Mouse (Mus musculus) lung, postnatal 0 days (tissue): ENCODE data around the gene B9d2. TPM values are rescaled to one million over a fixed set of nuclear protein-coding genes. Genes with fewer than 3 reads are reported as not detected.

ENCODE experiments used
- ATAC-seq: fragments of 200-750 bp; cut with Nextera tagmentation; 2 replicates; pipeline ENCODE4 v1.8.0; 2017; ENCODE audit warnings: moderate library complexity
- DNase-seq: peaks from one replicate; pipeline ENCODE4 v3.0.0-alpha.2; 2016; ENCODE audit warnings: low spot score
- H3K27ac ChIP-seq: fragments of 300-500 bp; sonication (generic); 2 replicates; pipeline ENCODE4 v1.5.1; 2014; ENCODE audit warnings: antibody characterized with exemption, mild to moderate bottlenecking, low read length, mixed read lengths
- H3K27me3 ChIP-seq: fragments of 300-500 bp; sonication (generic); replicated peaks from 2 replicates; pipeline ENCODE4 v1.6.1; 2014; ENCODE audit warnings: low read length, mixed read lengths; ENCODE audit not compliant: insufficient read depth
- H3K36me3 ChIP-seq: fragments of 300-500 bp; sonication (generic); 2 replicates; pipeline ENCODE4 v1.6.1; 2014; ENCODE audit warnings: low read length, mixed read lengths; ENCODE audit not compliant: insufficient read depth
- H3K4me1 ChIP-seq: fragments of 300-500 bp; sonication (generic); 2 replicates; pipeline ENCODE4 v1.6.1; 2014; ENCODE audit warnings: antibody characterized with exemption, low read depth, low read length, mixed read lengths; ENCODE audit not compliant: insufficient read depth
- H3K4me2 ChIP-seq: fragments of 300-500 bp; sonication (generic); replicated peaks from 2 replicates; pipeline ENCODE4 v1.6.1; 2014; ENCODE audit warnings: low read depth, mild to moderate bottlenecking, low read length, moderate library complexity, mixed read lengths
- H3K4me3 ChIP-seq: fragments of 300-500 bp; sonication (generic); 2 replicates; pipeline ENCODE4 v1.5.1; 2014; ENCODE audit warnings: low read depth, low read length
- H3K9ac ChIP-seq: fragments of 300-500 bp; sonication (generic); replicated peaks from 2 replicates; pipeline ENCODE4 v1.6.1; 2014; ENCODE audit warnings: low read depth, mild to moderate bottlenecking
- H3K9me3 ChIP-seq: fragments of 300-500 bp; sonication (generic); 2 replicates; pipeline ENCODE4 v1.6.1; 2016; ENCODE audit warnings: low read length, mixed read lengths
- CTCF ChIP-seq: IDR thresholded peaks from 2 replicates; pipeline ENCODE4 v1.5.1; 2016; ENCODE audit warnings: antibody characterized with exemption, mild to moderate bottlenecking
- EP300 ChIP-seq: IDR thresholded peaks from 2 replicates; pipeline ENCODE4 v1.6.1; 2016; ENCODE audit warnings: antibody characterized with exemption, mild to moderate bottlenecking, control low read depth
- WGBS: fragments of 180-500 bp; shearing (Covaris S2); extraction: QIAGEN DNeasy Blood & Tissue Kit; methylation state at CpG from one replicate; pipeline ENCODE4 v1.1.7; 2014; 5-methylcytosine and 5-hydroxymethylcytosine counted together
- polyA plus RNA-seq: library from polyadenylated mRNA; unstranded; fragments of >200 nt; fragmentation: Nextera tagmentation; extraction: Ambion mirVana; gene quantifications from 2 replicates; pipeline ENCODE4 v1.2.1, GENCODE M21; 2015

The B9d2 gene
- polyA plus RNA-seq, 1 experiment from 2014 or later = 28.8 TPM

DNA sequence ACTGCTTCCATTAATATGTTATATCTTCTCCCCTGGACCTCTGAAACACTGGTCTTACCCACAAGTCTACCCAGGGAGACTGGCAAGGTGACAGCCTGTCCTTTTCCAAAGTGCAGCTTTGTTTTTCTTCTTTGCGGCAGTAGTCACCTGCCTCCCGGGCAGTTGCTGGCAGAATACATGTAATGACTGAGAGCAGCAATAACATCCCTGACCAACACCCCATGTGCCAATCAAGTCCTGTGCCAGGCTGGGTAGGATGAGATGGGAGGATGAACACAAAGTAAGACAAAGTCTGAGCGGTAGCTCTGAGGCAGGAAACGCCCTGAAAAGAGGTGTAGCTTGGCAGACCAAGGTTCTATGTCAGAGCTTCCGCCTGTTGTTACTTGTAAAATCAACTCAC is 47.2 kb downstream of the B9d2 start:
- H3K27ac ChIP-seq = no peak overlapping the region
- peaks cover 73% of the 10 kb centered on the region for H3K36me3 ChIP-seq
- no peaks in the 10 kb centered on the region for H3K27me3 ChIP-seq
- ATAC-seq (no peak), DNase-seq (no peak)
- H3K9ac ChIP-seq = no peak overlapping the region
- H3K4me2 ChIP-seq = no peak overlapping the region
- 92% methylated on average over 5 of the region's 5 CpGs for WGBS
- no peaks in the 10 kb centered on the region for H3K4me1 ChIP-seq
- TF ChIP-seq CTCF (no peak), EP300 (no peak)
- H3K4me3 ChIP-seq = no peak overlapping the region
- no peaks in the 10 kb centered on the region for H3K9me3 ChIP-seq

DNA sequence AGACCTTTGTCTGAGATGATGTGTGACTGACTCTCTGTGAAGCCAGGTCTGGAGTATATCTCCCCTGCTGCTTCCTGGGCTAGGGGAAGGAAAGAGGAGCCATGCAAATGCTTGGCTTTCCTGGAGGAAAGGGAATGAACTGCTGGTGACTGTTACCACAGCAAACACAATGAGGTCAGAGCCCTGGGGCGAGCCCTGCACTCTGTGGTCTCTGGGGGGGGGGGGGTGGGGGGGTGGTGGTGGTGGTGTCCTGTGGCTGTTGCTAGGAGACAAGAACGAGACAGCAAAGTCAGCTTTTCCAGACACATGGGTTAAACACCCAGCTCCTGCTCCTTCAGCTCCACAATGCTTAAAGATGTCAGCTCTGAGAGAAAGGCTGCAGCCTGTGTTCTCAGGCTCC is 48.8 kb downstream of the B9d2 start:
- H3K4me2 ChIP-seq = no peak overlapping the region
- no peak for TF ChIP-seq CTCF
- no peak for TF ChIP-seq EP300
- DNase-seq (no peak), ATAC-seq (no peak; the same call in 1 of the 2 replicates)
- 60% methylated on average over 2 of the region's 2 CpGs for WGBS
- no peak overlapping the region for H3K27ac ChIP-seq
- no peaks in the 10 kb centered on the region for H3K4me1 ChIP-seq
- H3K4me3 ChIP-seq = no peak overlapping the region
- no peaks in the 10 kb centered on the region for H3K9me3 ChIP-seq
- H3K27me3 ChIP-seq = no peaks in the 10 kb centered on the region
- H3K9ac ChIP-seq = no peak overlapping the region
- H3K36me3 ChIP-seq = peaks cover 73% of the 10 kb centered on the region

DNA sequence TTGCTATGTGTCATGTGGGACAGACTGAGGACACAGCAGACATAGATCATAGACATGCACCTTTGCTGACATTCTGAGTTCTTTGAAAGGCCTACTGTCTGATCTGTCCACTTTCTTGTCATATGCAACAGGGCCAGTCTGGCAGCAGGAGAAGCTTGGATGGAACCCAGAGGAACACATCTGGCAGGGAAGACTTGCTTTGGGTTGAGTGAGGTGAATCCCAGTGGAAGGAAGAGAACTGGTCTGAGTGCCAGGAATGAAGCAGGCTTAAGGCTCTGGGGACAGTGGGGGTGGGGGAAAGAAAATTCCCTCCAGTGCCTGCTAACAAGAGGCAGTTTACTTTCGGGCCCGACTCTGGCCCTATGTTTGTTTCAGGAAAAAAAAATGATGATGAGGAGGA is 49.3 kb downstream of the B9d2 start:
- Histone ChIP-seq H3K27me3 (no peaks in the 10 kb centered on the region), H3K9me3 (no peaks in the 10 kb centered on the region), H3K4me3 (no peak overlapping the region), H3K9ac (no peak overlapping the region), H3K4me1 (no peaks in the 10 kb centered on the region), H3K4me2 (no peak overlapping the region), H3K27ac (no peak overlapping the region), H3K36me3 (peaks cover 70% of the 10 kb centered on the region)
- DNase-seq = no peak
- 86% methylated on average over 2 of the region's 2 CpGs for WGBS
- no peak for TF ChIP-seq CTCF
- TF ChIP-seq EP300 = no peak
- ATAC-seq = no peak

DNA sequence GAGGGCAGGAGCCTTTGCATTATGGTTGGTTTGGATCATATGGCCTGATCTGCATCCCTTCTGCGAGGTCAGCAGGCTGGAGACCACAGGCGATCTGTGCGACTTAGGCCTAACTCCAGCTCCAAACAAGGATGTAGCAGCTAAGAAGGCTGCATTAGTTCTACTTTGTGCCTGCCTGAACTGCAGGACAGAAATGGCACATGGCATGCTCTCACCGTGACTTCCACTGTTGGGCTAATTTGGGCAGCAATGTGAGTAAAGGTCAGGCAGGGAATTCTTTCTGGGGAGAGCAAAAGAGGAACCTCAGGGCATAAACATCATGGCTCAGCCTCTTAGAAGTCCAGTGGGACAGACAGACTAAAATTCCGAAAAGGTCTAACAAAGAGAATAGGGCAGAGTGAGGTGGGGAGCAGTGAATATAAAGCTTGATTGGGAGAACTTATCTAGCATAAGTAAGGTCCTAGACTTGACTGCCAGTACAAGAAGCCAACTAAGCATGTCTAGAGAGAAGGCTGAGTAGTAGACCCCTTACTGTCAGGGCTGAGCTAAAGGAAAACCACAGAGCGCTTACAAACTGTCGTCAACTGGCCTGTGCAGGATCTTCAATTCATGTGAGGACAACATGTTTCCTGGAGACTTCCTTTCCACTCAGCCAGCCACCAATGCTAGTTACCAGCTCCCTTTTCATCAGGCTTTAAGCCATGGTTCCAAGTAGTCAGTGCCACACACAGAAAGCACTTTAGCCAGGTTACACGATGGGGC is 50.9 kb downstream of the B9d2 start:
- no peaks in the 10 kb centered on the region for H3K9me3 ChIP-seq
- H3K36me3 ChIP-seq = peaks cover 64% of the 10 kb centered on the region
- H3K4me2 ChIP-seq = no peak overlapping the region
- H3K9ac ChIP-seq = no peak overlapping the region
- no peak for TF ChIP-seq CTCF
- no peak for TF ChIP-seq EP300
- ATAC-seq (no peak), DNase-seq (no peak)
- H3K4me1 ChIP-seq = no peaks in the 10 kb centered on the region
- WGBS = 90% methylated on average over 8 of the region's 8 CpGs
- no peak overlapping the region for H3K4me3 ChIP-seq
- no peaks in the 10 kb centered on the region for H3K27me3 ChIP-seq
- H3K27ac ChIP-seq = no peak overlapping the region

DNA sequence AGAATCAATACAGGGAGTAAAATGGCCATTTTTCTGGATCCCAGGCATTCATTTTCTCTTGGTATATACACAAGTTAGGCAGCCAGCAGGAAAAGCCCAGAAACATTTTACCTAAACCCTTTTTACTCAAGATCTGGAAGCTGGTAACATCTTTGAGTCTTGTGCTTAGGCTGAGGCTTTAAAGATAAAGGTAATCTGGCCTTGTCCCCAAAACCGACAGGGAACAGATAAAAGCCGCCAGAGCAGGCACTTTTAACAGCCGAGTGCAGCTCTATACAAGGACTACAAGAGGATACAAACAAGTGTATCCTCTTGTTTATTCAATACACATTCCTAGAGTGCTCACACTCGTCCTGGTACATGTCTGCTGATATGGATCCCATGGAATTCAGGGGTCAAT is 54.4 kb downstream of the B9d2 start:
- 45% methylated on average over 4 of the region's 4 CpGs for WGBS
- ATAC-seq (no peak), DNase-seq (no peak)
- H3K9me3 ChIP-seq = no peaks in the 10 kb centered on the region
- no peaks in the 10 kb centered on the region for H3K27me3 ChIP-seq
- H3K9ac ChIP-seq = no peak overlapping the region
- no peaks in the 10 kb centered on the region for H3K4me1 ChIP-seq
- no peak for TF ChIP-seq EP300
- no peak overlapping the region for H3K27ac ChIP-seq
- no peak overlapping the region for H3K4me3 ChIP-seq
- H3K36me3 ChIP-seq = peaks cover 57% of the 10 kb centered on the region
- no peak overlapping the region for H3K4me2 ChIP-seq

Other genes starting within 250 kb of the B9d2 start
- gene Ceacam1, start 203.2 kb upstream of the B9d2 start, polyA plus RNA-seq = 21.7 and 23.5 TPM in 2 replicates
- gene Ceacam2, start 140.9 kb upstream of the B9d2 start, polyA plus RNA-seq = not detected in 2 replicates
- not detected in 2 replicates for gene Erich4, start 64.9 kb upstream of the B9d2 start, polyA plus RNA-seq
- 20.0 and 22.5 TPM in 2 replicates for gene Dmac2, start 61.4 kb upstream of the B9d2 start, polyA plus RNA-seq
- gene B3gnt8, start 54.1 kb upstream of the B9d2 start, polyA plus RNA-seq = 10.1 and 10.9 TPM in 2 replicates
- 61.8 and 71.7 TPM in 2 replicates for gene Bckdha, start 21.8 kb upstream of the B9d2 start, polyA plus RNA-seq
- gene Exosc5, start 21.6 kb upstream of the B9d2 start, polyA plus RNA-seq = 46.7 and 49.7 TPM in 2 replicates
- gene Tmem91, start 5.6 kb upstream of the B9d2 start, polyA plus RNA-seq = 1.2 and 2.0 TPM in 2 replicates
- gene Tgfb1, start 6.2 kb downstream of the B9d2 start, polyA plus RNA-seq = 6.6 and 9.0 TPM in 2 replicates
- gene Ccdc97, start 38.3 kb downstream of the B9d2 start, polyA plus RNA-seq = 9.8 and 12.1 TPM in 2 replicates
- gene Hnrnpul1, start 74.0 kb downstream of the B9d2 start, polyA plus RNA-seq = 32.4 and 34.5 TPM in 2 replicates
- gene Axl, start 107.9 kb downstream of the B9d2 start, polyA plus RNA-seq = 74.6 and 81.6 TPM in 2 replicates
- 51.9 and 53.1 TPM in 2 replicates for gene Cyp2s1, start 136.1 kb downstream of the B9d2 start, polyA plus RNA-seq
- gene Cyp2b10, start 216.8 kb downstream of the B9d2 start, polyA plus RNA-seq = 8.3 and 11.8 TPM in 2 replicates